Mouse (Mus musculus): ENCODE measurements around the gene Nfe2. TPM values are rescaled to one million over a fixed set of nuclear protein-coding genes. Genes with fewer than 3 reads are reported as not detected.

Gene Nfe2
- total RNA-seq (2021), result not detected
- long read RNA-seq, experiment 1, result 0 reads
- long read RNA-seq, experiment 2, result 0 reads

- no peak for DNase-seq (ENCODE audit: extremely low spot score in 1 of 2, low spot score in 2 of 2)
- no peak within 1 kb of the TSS for H3K4me3 ChIP-seq
- intact Hi-C loops (cut with DNase I), result no loop called here
- H3K27ac ChIP-seq, result no peak within 1 kb of the TSS
- no peak; the same call in 1 of the 2 replicates for TF ChIP-seq CTCF (IDR thresholded peaks at IDR 0.05)
These were observed at the start of gene Nfe2 for GRCm38 (mm10) chr15:103257790-103258728. TSS of gene Nfe2 (minus strand) at chr15:103258403.

- peak; percentile 100 for TF ChIP-seq CTCF (IDR thresholded peaks at IDR 0.05)
- DNase-seq (ENCODE audit: extremely low spot score in 1 of 2, low spot score in 2 of 2), result peak; percentile 89 to 90
- intact Hi-C loops (cut with DNase I), result loop anchor here (1.0 to 10.0 kb wide), 4 partner anchors 22 to 562 kb away; no protein-coding TSS in a partner anchor
- Histone ChIP-seq H3K4me3 (no peak overlapping the region), H3K27ac (peak overlapping the region; percentile 37; the same call in 1 of the 2 replicates)
These were observed 48.9 kb upstream of the Nfe2 start for GRCm38 (mm10) chr15:103307125-103307524.

- Histone ChIP-seq H3K27ac (peak overlapping the region; percentile 97), H3K4me3 (peak overlapping the region; percentile 60)
- DNase-seq (ENCODE audit: extremely low spot score in 1 of 2, low spot score in 2 of 2), result peak in 1 of 2 experiments; percentile 11
- no peak for TF ChIP-seq CTCF (IDR thresholded peaks at IDR 0.05)
- intact Hi-C loops (cut with DNase I), result loop anchor here (2.0 to 10.0 kb wide), 3 partner anchors 21 to 561 kb away; partner anchors contain the start of gene Hnrnpa1
These were observed 47.8 kb upstream of the Nfe2 start for GRCm38 (mm10) chr15:103305792-103306645.

- peak overlapping the region; percentile 60 for H3K4me3 ChIP-seq
- H3K27ac ChIP-seq, result peak overlapping the region; percentile 97
- no peak for TF ChIP-seq CTCF (IDR thresholded peaks at IDR 0.05)
- intact Hi-C loops (cut with DNase I), result loop anchor here (2.0 to 10.0 kb wide), 2 partner anchors 64 to 560 kb away; partner anchors contain the start of gene Hnrnpa1
- DNase-seq (ENCODE audit: extremely low spot score in 1 of 2, low spot score in 2 of 2), result peak; percentile 94 to 96
These were observed 47.0 kb upstream of the Nfe2 start for GRCm38 (mm10) chr15:103305070-103305678.

- TF ChIP-seq CTCF (IDR thresholded peaks at IDR 0.05), result no peak
- intact Hi-C loops (cut with DNase I), result loop anchor here (2.0 to 10.0 kb wide), 2 partner anchors 64 to 560 kb away; partner anchors contain the start of gene Hnrnpa1
- H3K27ac ChIP-seq, result peak overlapping the region; percentile 93
These were observed 46.4 kb upstream of the Nfe2 start for GRCm38 (mm10) chr15:103304616-103304969.

GRCm38 (mm10) chr15:103303916-103304615 lies 45.9 kb upstream of the Nfe2 start:
- intact Hi-C loops (cut with DNase I), result loop anchor here (2.0 to 10.0 kb wide), 2 partner anchors 63 to 559 kb away; partner anchors contain the start of gene Hnrnpa1
- Histone ChIP-seq H3K4me3 (peak overlapping the region; percentile 60), H3K27ac (peak overlapping the region; percentile 93)
- peak in 1 of 2 experiments; percentile 18 for DNase-seq (ENCODE audit: extremely low spot score in 1 of 2, low spot score in 2 of 2)
- TF ChIP-seq CTCF (IDR thresholded peaks at IDR 0.05), result no peak

More at GRCm38 (mm10) chr15:103304616-103304969, 46.4 kb upstream of the Nfe2 start:
- DNase-seq (ENCODE audit: extremely low spot score in 1 of 2, low spot score in 2 of 2), result no peak
- H3K4me3 ChIP-seq, result peak overlapping the region; percentile 60

- Histone ChIP-seq H3K27ac (no peak overlapping the region; the same call in 1 of the 2 replicates), H3K4me3 (no peak overlapping the region)
- peak in 1 of 2 experiments; percentile 8 for DNase-seq (ENCODE audit: extremely low spot score in 1 of 2, low spot score in 2 of 2)
- intact Hi-C loops (cut with DNase I), result loop anchor here (10.0 kb wide), 1 partner anchor 558 kb away; no protein-coding TSS in a partner anchor
- TF ChIP-seq CTCF (IDR thresholded peaks at IDR 0.05), result no peak
These were observed 44.3 kb upstream of the Nfe2 start for GRCm38 (mm10) chr15:103302341-103303021.

GRCm38 (mm10) chr15:103301547-103302340 lies 43.5 kb upstream of the Nfe2 start:
- Histone ChIP-seq H3K4me3 (no peak overlapping the region), H3K27ac (peak overlapping the region; percentile 36; the same call in 1 of the 2 replicates)
- no peak; the same call in 1 of the 2 replicates for TF ChIP-seq CTCF (IDR thresholded peaks at IDR 0.05)
- intact Hi-C loops (cut with DNase I), result loop anchor here (10.0 kb wide), 1 partner anchor 557 kb away; no protein-coding TSS in a partner anchor
- DNase-seq (ENCODE audit: extremely low spot score in 1 of 2, low spot score in 2 of 2), result peak in 1 of 2 experiments; percentile 8

GRCm38 (mm10) chr15:103301046-103301445 lies 42.8 kb upstream of the Nfe2 start:
- Histone ChIP-seq H3K4me3 (no peak overlapping the region), H3K27ac (peak overlapping the region; percentile 91)
- intact Hi-C loops (cut with DNase I), result loop anchor here (10.0 kb wide), 1 partner anchor 556 kb away; no protein-coding TSS in a partner anchor
- TF ChIP-seq CTCF (IDR thresholded peaks at IDR 0.05), result no peak
- no peak for DNase-seq (ENCODE audit: extremely low spot score in 1 of 2, low spot score in 2 of 2)

Data from left cerebral cortex, adult 2 months (tissue).